ENCODE assay signal across 9 mouse cellular contexts in genomic region chr4:115060753-115061152, GRCm38 (mm10). TPM values are rescaled to one million over a fixed set of nuclear protein-coding genes. Genes with fewer than 3 reads are reported as not detected.
DNase-seq lines count a peak whose midpoint lies in the region; ATAC-seq and TF ChIP-seq lines count a peak whose summit lies in the region.
"Had no signal": no experiment of that assay in that cellular context is flagged by ENCODE, and none has a peak within 500 bp of the region (broad histone marks: within the 10 kb centered on the region; RNA-seq: fewer than 3 reads in every experiment).

No protein-coding gene starts in this region.

- H3K4me3 ChIP-seq in heart, embryonic 15.5 days, result peak overlapping the region; percentile 51
- peak overlapping the region; percentile 23; the same call in 1 of the 2 replicates for H3K4me3 ChIP-seq in neural tube, embryonic 13.5 days
- H3K4me3 ChIP-seq in neural tube, embryonic 15.5 days (replicated peaks), result no peak overlapping the region
- no peak overlapping the region for H3K4me3 ChIP-seq in hindbrain, postnatal 0 days (ENCODE audit: low read length)
- peak overlapping the region; percentile 40 for H3K4me3 ChIP-seq in midbrain, embryonic 16.5 days (ENCODE audit: low read depth, low read length)

- H3K4me1 ChIP-seq in heart, embryonic 15.5 days (replicated peaks), result peaks cover 32% of the 10 kb centered on the region
- H3K4me1 ChIP-seq in neural tube, embryonic 13.5 days (replicated peaks), result peaks cover 32% of the 10 kb centered on the region
- H3K4me1 ChIP-seq in neural tube, embryonic 15.5 days, result peaks cover 26% of the 10 kb centered on the region
- H3K4me1 ChIP-seq in hindbrain, postnatal 0 days (ENCODE audit: insufficient read depth, low read length), result no peaks in the 10 kb centered on the region
- peaks cover 11% of the 10 kb centered on the region for H3K4me1 ChIP-seq in midbrain, embryonic 16.5 days (ENCODE audit: control insufficient read depth, insufficient read depth, low read length)

- no peak for TF ChIP-seq CTCF in hindbrain, postnatal 0 days (IDR thresholded peaks at IDR 0.05; ENCODE audit: low read depth)

- H3K36me3 ChIP-seq in heart, embryonic 15.5 days, result no peaks in the 10 kb centered on the region
- no peaks in the 10 kb centered on the region for H3K36me3 ChIP-seq in neural tube, embryonic 13.5 days
- H3K36me3 ChIP-seq in neural tube, embryonic 15.5 days, result no peaks in the 10 kb centered on the region
- H3K36me3 ChIP-seq in hindbrain, postnatal 0 days (ENCODE audit: insufficient read depth, low read length), result no peaks in the 10 kb centered on the region
- no peaks in the 10 kb centered on the region for H3K36me3 ChIP-seq in midbrain, embryonic 16.5 days (ENCODE audit: control insufficient read depth, insufficient read depth, low read length)

- 16% methylated on average over 3 of the region's 3 CpGs for WGBS in heart, embryonic 15.5 days
- 8% methylated on average over 3 of the region's 3 CpGs for WGBS in neural tube, embryonic 13.5 days
- WGBS in neural tube, embryonic 15.5 days, result 11% methylated on average over 3 of the region's 3 CpGs
- WGBS in hindbrain, postnatal 0 days, result 14% methylated on average over 3 of the region's 3 CpGs
- WGBS in midbrain, embryonic 16.5 days, result 12% methylated on average over 3 of the region's 3 CpGs

- no peak overlapping the region for H3K9ac ChIP-seq in heart, embryonic 15.5 days
- no peak overlapping the region for H3K9ac ChIP-seq in neural tube, embryonic 13.5 days
- H3K9ac ChIP-seq in neural tube, embryonic 15.5 days (replicated peaks), result no peak overlapping the region
- H3K9ac ChIP-seq in hindbrain, postnatal 0 days (replicated peaks; ENCODE audit: low read length), result no peak overlapping the region
- H3K9ac ChIP-seq in midbrain, embryonic 16.5 days (ENCODE audit: low read depth, low read length), result no peak overlapping the region

- H3K27ac ChIP-seq in heart, embryonic 15.5 days, result no peak overlapping the region
- H3K27ac ChIP-seq in neural tube, embryonic 13.5 days (replicated peaks), result no peak overlapping the region
- no peak overlapping the region for H3K27ac ChIP-seq in neural tube, embryonic 15.5 days (replicated peaks)
- H3K27ac ChIP-seq in hindbrain, postnatal 0 days, result no peak overlapping the region
- peak overlapping the region; percentile 88 for H3K27ac ChIP-seq in midbrain, embryonic 16.5 days (ENCODE audit: low read length)

- H3K4me2 ChIP-seq in heart, embryonic 15.5 days, result peak overlapping the region; percentile 66
- H3K4me2 ChIP-seq in neural tube, embryonic 13.5 days, result peak overlapping the region; percentile 1
- no peak overlapping the region for H3K4me2 ChIP-seq in neural tube, embryonic 15.5 days
- peak overlapping the region; percentile 6; the same call in 1 of the 2 replicates for H3K4me2 ChIP-seq in hindbrain, postnatal 0 days (ENCODE audit: low read depth, low read length)
- peak overlapping the region; percentile 50 for H3K4me2 ChIP-seq in midbrain, embryonic 16.5 days (ENCODE audit: low read length)

- peaks cover 93% of the 10 kb centered on the region for H3K27me3 ChIP-seq in heart, embryonic 15.5 days
- peaks cover 98% of the 10 kb centered on the region for H3K27me3 ChIP-seq in neural tube, embryonic 13.5 days
- H3K27me3 ChIP-seq in neural tube, embryonic 15.5 days (replicated peaks), result peaks cover 90% of the 10 kb centered on the region
- H3K27me3 ChIP-seq in hindbrain, postnatal 0 days (ENCODE audit: insufficient read depth, low read length), result peaks cover 60% of the 10 kb centered on the region
- peaks cover 50% of the 10 kb centered on the region for H3K27me3 ChIP-seq in midbrain, embryonic 16.5 days (ENCODE audit: control insufficient read depth, insufficient read depth, low read depth, low read length)

- no peaks in the 10 kb centered on the region for H3K9me3 ChIP-seq in heart, embryonic 15.5 days (replicated peaks)
- no peaks in the 10 kb centered on the region for H3K9me3 ChIP-seq in neural tube, embryonic 13.5 days
- no peaks in the 10 kb centered on the region for H3K9me3 ChIP-seq in neural tube, embryonic 15.5 days (replicated peaks)
- H3K9me3 ChIP-seq in hindbrain, postnatal 0 days (ENCODE audit: low read length), result no peaks in the 10 kb centered on the region
- H3K9me3 ChIP-seq in midbrain, embryonic 16.5 days (replicated peaks; ENCODE audit: control insufficient read depth, low read length, poor library complexity, severe bottlenecking), result no peaks in the 10 kb centered on the region

- DNase-seq in heart, adult 18-20 months, result no peak
- no peak for DNase-seq in hindbrain, postnatal 0 days (ENCODE audit: low spot score)
- DNase-seq in Muller cell, postnatal 12 days (ENCODE audit: inconsistent ontology term), result no peak
- DNase-seq in left cerebral cortex, adult 8-10 months (ENCODE audit: low spot score in 2 of 2), result no peak
- DNase-seq: embryo, embryonic 11 days had no signal

- ATAC-seq in heart, embryonic 15.5 days (replicated peaks; ENCODE audit: insufficient number of reproducible peaks, insufficient read depth, low FRiP score, low read depth), result no peak
- no peak for ATAC-seq in neural tube, embryonic 13.5 days (ENCODE audit: low read depth)
- no peak for ATAC-seq in neural tube, embryonic 15.5 days (ENCODE audit: low FRiP score)
- no peak for ATAC-seq in hindbrain, postnatal 0 days
- no peak for ATAC-seq in midbrain, embryonic 16.5 days

RNA-seq across cellular contexts. Expression of gene Tal1, which starts 4.5 kb away (rescaled TPM):
- polyA plus RNA-seq in heart, embryonic 15.5 days (2015; fragmentation: Nextera tagmentation; extraction: Ambion mirVana), result 1.1 and 1.5 TPM in 2 replicates
- 1 to 10 TPM; 2.3 to 3.7 TPM for total RNA-seq in heart, adult 18-20 months (2021)
- polyA plus RNA-seq in neural tube, embryonic 13.5 days (2015; fragmentation: Nextera tagmentation; extraction: Ambion mirVana), result 1.9 and 2.0 TPM in 2 replicates
- 1.0 and 1.7 TPM in 2 replicates for polyA plus RNA-seq in neural tube, embryonic 15.5 days (2015; fragmentation: Nextera tagmentation; extraction: Ambion mirVana)
- total RNA-seq in hindbrain, postnatal 0 days (2014; rRNA removed), result 18.1 and 19.4 TPM in 2 replicates
- polyA plus RNA-seq in hindbrain, postnatal 0 days (2015; fragmentation: Nextera tagmentation; extraction: Ambion mirVana), result 1.1 and 1.6 TPM in 2 replicates
- 4.6 and 6.4 TPM in 2 replicates for polyA plus RNA-seq in midbrain, embryonic 16.5 days (2015; fragmentation: Nextera tagmentation; extraction: Ambion mirVana)
- 1 to 10 TPM; 1.2 to 2.1 (median 1.9) TPM for total RNA-seq in left cerebral cortex, adult 8-10 months (2022)

RNA-seq across cellular contexts. Expression of gene Pdzk1ip1, which starts 27.8 kb away (rescaled TPM):
- 3.3 and 4.7 TPM in 2 replicates for polyA plus RNA-seq in heart, embryonic 15.5 days (2015; fragmentation: Nextera tagmentation; extraction: Ambion mirVana)
- under 1 TPM; 0.42 to 0.67 TPM for total RNA-seq in heart, adult 18-20 months (2021)
- polyA plus RNA-seq in neural tube, embryonic 13.5 days (2015; fragmentation: Nextera tagmentation; extraction: Ambion mirVana), result 5.7 and 5.8 TPM in 2 replicates
- 3.0 and 6.7 TPM in 2 replicates for polyA plus RNA-seq in neural tube, embryonic 15.5 days (2015; fragmentation: Nextera tagmentation; extraction: Ambion mirVana)
- total RNA-seq in hindbrain, postnatal 0 days (2014; rRNA removed), result 0.58 and 5.2 TPM in 2 replicates
- polyA plus RNA-seq in hindbrain, postnatal 0 days (2015; fragmentation: Nextera tagmentation; extraction: Ambion mirVana), result 4.2 and 4.9 TPM in 2 replicates
- polyA plus RNA-seq in midbrain, embryonic 16.5 days (2015; fragmentation: Nextera tagmentation; extraction: Ambion mirVana), result 2.0 and 2.3 TPM in 2 replicates
- 1 to 10 TPM in 2 of 4 experiments, under 1 TPM in 1, not detected in 1; 0.63 to 1.2 (median 1.1) TPM for total RNA-seq in left cerebral cortex, adult 8-10 months (2022)

Comparison
In these comparisons a context has a peak if more than half of its experiments do, and no peak if none do; other contexts are left out.
1. H3K4me3 ChIP-seq: peak in heart, embryonic 15.5 days (single experiment), neural tube, embryonic 13.5 days (single experiment) and midbrain, embryonic 16.5 days (single experiment); none in neural tube, embryonic 15.5 days (single experiment) and hindbrain, postnatal 0 days (single experiment).